Mouse (Mus musculus) spleen, adult 2 months (tissue): ENCODE data around the gene Tbx10.
"Not testable (repeated sequence)": the region's sequence is repeated elsewhere in the genome, so short reads cannot be mapped to it uniquely, and the experiment has no call there.

Source experiments
- CTCF ChIP-seq: fragments of 200-500 bp; IDR thresholded peaks from 2 replicates; pipeline ENCODE4 v1.5.1; 2011; ENCODE audit warnings: mild to moderate bottlenecking, inconsistent platforms; ENCODE audit not compliant: insufficient read depth, insufficient read length, insufficient replicate concordance; ENCODE audit errors: extremely low read depth
- POLR2A ChIP-seq: fragments of 200-500 bp; IDR thresholded peaks from 2 replicates; pipeline ENCODE4 v1.6.1; 2011; ENCODE audit warnings: low read depth, low read length, inconsistent platforms

DNA sequence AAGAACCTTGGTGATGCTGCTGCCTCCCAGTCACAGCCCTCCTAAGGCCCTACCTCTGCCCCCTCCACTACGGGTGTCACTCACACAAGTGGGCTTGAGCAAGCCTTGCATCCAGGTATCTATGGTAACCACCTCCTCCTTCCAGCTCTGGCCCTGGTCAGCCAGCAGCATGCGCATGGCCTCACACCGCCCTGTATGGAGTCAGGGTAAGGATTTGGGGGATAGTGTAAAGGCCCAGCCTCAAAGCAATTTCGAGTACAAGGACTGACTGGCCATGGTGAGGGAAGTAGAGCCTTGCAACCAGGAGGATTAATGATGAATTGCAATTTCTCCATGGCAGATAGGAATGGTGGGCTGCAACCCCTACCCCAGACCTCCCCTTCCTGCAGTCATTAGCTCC lies 48.9 kb downstream of the Tbx10 start:
- not testable (repeated sequence) for TF ChIP-seq CTCF, POLR2A
